Mouse (Mus musculus): ENCODE results near the gene Olfr1493-ps1. TPM values are rescaled to one million over a fixed set of nuclear protein-coding genes. Genes with fewer than 3 reads are reported as not detected.

Olfr1493-ps1 gene
- total RNA-seq (2014; rRNA removed) = not detected in 2 replicates
- polyA plus RNA-seq (2015; fragmentation: Nextera tagmentation; extraction: Ambion mirVana) = not detected in 2 replicates

GRCm38 (mm10) chr19:13722978-13723377 is at the start of gene Olfr1493-ps1:
TSS of gene Olfr1493-ps1 (plus strand) at chr19:13723278.
- Histone ChIP-seq H3K36me3 (ENCODE audit: insufficient read depth, low read length) (no peaks in the 10 kb centered on the region), H3K27ac (ENCODE audit: low read depth, low read length) (no peak within 1 kb of the TSS), H3K4me2 (ENCODE audit: low read depth, low read length, poor library complexity, severe bottlenecking) (no peak within 1 kb of the TSS), H3K9me3 (ENCODE audit: low read length) (no peaks in the 10 kb centered on the region), H3K9ac (replicated peaks; ENCODE audit: low read length, poor library complexity, severe bottlenecking) (no peak within 1 kb of the TSS), H3K4me1 (ENCODE audit: insufficient read depth, low read length) (no peaks in the 10 kb centered on the region), H3K27me3 (ENCODE audit: insufficient read depth, low read length) (no peaks in the 10 kb centered on the region), H3K4me3 (ENCODE audit: low read depth, low read length) (no peak within 1 kb of the TSS)
- ATAC-seq (ENCODE audit: low FRiP score) (no peak), DNase-seq (ENCODE audit: low spot score) (no peak)
- no peak for TF ChIP-seq CTCF (IDR thresholded peaks at IDR 0.05)
- WGBS = 58% methylated on average over 2 of the region's 2 CpGs

- H3K4me3 ChIP-seq (ENCODE audit: low read depth, low read length) = no peak within 1 kb of the TSS
- H3K4me1 ChIP-seq (ENCODE audit: insufficient read depth, low read length) = no peaks in the 10 kb centered on the region
- H3K9me3 ChIP-seq (ENCODE audit: low read length) = no peaks in the 10 kb centered on the region
- H3K9ac ChIP-seq (replicated peaks; ENCODE audit: low read length, poor library complexity, severe bottlenecking) = no peak within 1 kb of the TSS
- H3K27me3 ChIP-seq (ENCODE audit: insufficient read depth, low read length) = no peaks in the 10 kb centered on the region
- WGBS = 76% methylated on average over 3 of the region's 3 CpGs
- no peak within 1 kb of the TSS for H3K4me2 ChIP-seq (ENCODE audit: low read depth, low read length, poor library complexity, severe bottlenecking)
- no peak for DNase-seq (ENCODE audit: low spot score)
- ATAC-seq (ENCODE audit: low FRiP score) = no peak
- no peaks in the 10 kb centered on the region for H3K36me3 ChIP-seq (ENCODE audit: insufficient read depth, low read length)
- no peak for TF ChIP-seq CTCF (IDR thresholded peaks at IDR 0.05)
- no peak within 1 kb of the TSS for H3K27ac ChIP-seq (ENCODE audit: low read depth, low read length)
Observed at GRCm38 (mm10) chr19:13696968-13697367, 26.1 kb upstream of the Olfr1493-ps1 start, which contains the start of gene Olfr1491. TSS of gene Olfr1491 (plus strand) at chr19:13697268.

GRCm38 (mm10) chr19:13739428-13739827 is 16.4 kb downstream of the Olfr1493-ps1 start, which contains the start of gene Olfr1494:
TSS of gene Olfr1494 (plus strand) at chr19:13739728.
- ATAC-seq (ENCODE audit: low FRiP score) (no peak), DNase-seq (ENCODE audit: low spot score) (no peak)
- Histone ChIP-seq H3K9ac (replicated peaks; ENCODE audit: low read length, poor library complexity, severe bottlenecking) (no peak within 1 kb of the TSS), H3K27me3 (ENCODE audit: insufficient read depth, low read length) (no peaks in the 10 kb centered on the region), H3K4me3 (ENCODE audit: low read depth, low read length) (no peak within 1 kb of the TSS), H3K4me1 (ENCODE audit: insufficient read depth, low read length) (no peaks in the 10 kb centered on the region), H3K4me2 (ENCODE audit: low read depth, low read length, poor library complexity, severe bottlenecking) (no peak within 1 kb of the TSS), H3K9me3 (ENCODE audit: low read length) (0 out of 2 replicates have a peak, but pooled peaks cover 3% of the 10 kb centered on the region), H3K36me3 (ENCODE audit: insufficient read depth, low read length) (no peaks in the 10 kb centered on the region), H3K27ac (ENCODE audit: low read depth, low read length) (no peak within 1 kb of the TSS)
- 93% methylated on average over 4 of the region's 4 CpGs for WGBS
- no peak for TF ChIP-seq CTCF (IDR thresholded peaks at IDR 0.05)

GRCm38 (mm10) chr19:13749366-13749765 is 26.3 kb downstream of the Olfr1493-ps1 start:
- Histone ChIP-seq H3K9me3 (ENCODE audit: low read length) (no peaks in the 10 kb centered on the region), H3K36me3 (ENCODE audit: insufficient read depth, low read length) (no peaks in the 10 kb centered on the region), H3K4me3 (ENCODE audit: low read depth, low read length) (no peak overlapping the region), H3K27me3 (ENCODE audit: insufficient read depth, low read length) (no peaks in the 10 kb centered on the region), H3K4me1 (ENCODE audit: insufficient read depth, low read length) (no peaks in the 10 kb centered on the region), H3K4me2 (ENCODE audit: low read depth, low read length, poor library complexity, severe bottlenecking) (no peak overlapping the region), H3K9ac (replicated peaks; ENCODE audit: low read length, poor library complexity, severe bottlenecking) (no peak overlapping the region), H3K27ac (ENCODE audit: low read depth, low read length) (no peak overlapping the region)
- TF ChIP-seq CTCF (IDR thresholded peaks at IDR 0.05) = no peak
- DNase-seq (ENCODE audit: low spot score) (peak; percentile 2), ATAC-seq (ENCODE audit: low FRiP score) (no peak)
- 93% methylated on average over 1 of the region's 1 CpGs for WGBS

GRCm38 (mm10) chr19:13764306-13764705 is 41.2 kb downstream of the Olfr1493-ps1 start, which contains the start of gene Olfr1495:
TSS of gene Olfr1495 (plus strand) at chr19:13764606.
- Histone ChIP-seq H3K27me3 (ENCODE audit: insufficient read depth, low read length) (no peaks in the 10 kb centered on the region), H3K9me3 (ENCODE audit: low read length) (no peaks in the 10 kb centered on the region), H3K4me3 (ENCODE audit: low read depth, low read length) (no peak within 1 kb of the TSS), H3K36me3 (ENCODE audit: insufficient read depth, low read length) (no peaks in the 10 kb centered on the region), H3K4me1 (ENCODE audit: insufficient read depth, low read length) (no peaks in the 10 kb centered on the region), H3K9ac (replicated peaks; ENCODE audit: low read length, poor library complexity, severe bottlenecking) (no peak within 1 kb of the TSS), H3K27ac (ENCODE audit: low read depth, low read length) (no peak within 1 kb of the TSS), H3K4me2 (ENCODE audit: low read depth, low read length, poor library complexity, severe bottlenecking) (no peak within 1 kb of the TSS)
- WGBS = 88% methylated on average over 3 of the region's 3 CpGs
- ATAC-seq (ENCODE audit: low FRiP score) (no peak), DNase-seq (ENCODE audit: low spot score) (no peak)
- TF ChIP-seq CTCF (IDR thresholded peaks at IDR 0.05) = no peak

- no peaks in the 10 kb centered on the region for H3K9me3 ChIP-seq (ENCODE audit: low read length)
- ATAC-seq (ENCODE audit: low FRiP score) = no peak
- TF ChIP-seq CTCF (IDR thresholded peaks at IDR 0.05) = no peak
Observed at GRCm38 (mm10) chr19:13768565-13769276, 45.6 kb downstream of the Olfr1493-ps1 start.

More at GRCm38 (mm10) chr19:13768565-13769276, 45.6 kb downstream of the Olfr1493-ps1 start:
- Histone ChIP-seq H3K4me1 (ENCODE audit: insufficient read depth, low read length) (no peaks in the 10 kb centered on the region), H3K4me3 (ENCODE audit: low read depth, low read length) (no peak overlapping the region), H3K9ac (replicated peaks; ENCODE audit: low read length, poor library complexity, severe bottlenecking) (no peak overlapping the region), H3K27me3 (ENCODE audit: insufficient read depth, low read length) (no peaks in the 10 kb centered on the region), H3K27ac (ENCODE audit: low read depth, low read length) (no peak overlapping the region), H3K4me2 (ENCODE audit: low read depth, low read length, poor library complexity, severe bottlenecking) (no peak overlapping the region), H3K36me3 (ENCODE audit: insufficient read depth, low read length) (no peaks in the 10 kb centered on the region)
- 90% methylated on average over 9 of the region's 9 CpGs for WGBS
- DNase-seq (ENCODE audit: low spot score) = no peak

Data from midbrain, postnatal 0 days (tissue).